Mouse (Mus musculus): ENCODE measurements around the gene Slc31a2. TPM values are rescaled to one million over a fixed set of nuclear protein-coding genes. Genes with fewer than 3 reads are reported as not detected.

Gene Slc31a2
- 28.0 and 28.3 TPM in 2 replicates for polyA plus RNA-seq (2015; fragmentation: Nextera tagmentation; extraction: Ambion mirVana)

- no peak within 1 kb of the TSS for H3K4me3 ChIP-seq (replicated peaks; ENCODE audit: low read length)
- 54% methylated on average over 2 of the region's 2 CpGs for WGBS
- no peak within 1 kb of the TSS for H3K4me2 ChIP-seq (ENCODE audit: low read depth, low read length)
- H3K27ac ChIP-seq (ENCODE audit: low read length): no peak within 1 kb of the TSS
- no peaks in the 10 kb centered on the region for H3K9me3 ChIP-seq (replicated peaks; ENCODE audit: control insufficient read depth, low read length)
- H3K36me3 ChIP-seq (ENCODE audit: control insufficient read depth, insufficient read depth, low read length): no peaks in the 10 kb centered on the region
- no peaks in the 10 kb centered on the region for H3K4me1 ChIP-seq (ENCODE audit: control insufficient read depth, insufficient read depth, low read length)
- H3K9ac ChIP-seq (ENCODE audit: low read length): no peak within 1 kb of the TSS
- no peaks in the 10 kb centered on the region for H3K27me3 ChIP-seq (ENCODE audit: control insufficient read depth, insufficient read depth, low read length)
- ATAC-seq (ENCODE audit: insufficient read depth, low FRiP score): no peak
These were observed at the start of gene Slc31a2 for GRCm38 (mm10) chr4:62262276-62262675. Gene Slc31a2, plus strand, starts transcription at chr4:62262562.

- Histone ChIP-seq H3K4me2 (ENCODE audit: low read depth, low read length) (no peak overlapping the region), H3K36me3 (ENCODE audit: control insufficient read depth, insufficient read depth, low read length) (no peaks in the 10 kb centered on the region), H3K4me3 (replicated peaks; ENCODE audit: low read length) (no peak overlapping the region), H3K9me3 (replicated peaks; ENCODE audit: control insufficient read depth, low read length) (no peaks in the 10 kb centered on the region), H3K27ac (ENCODE audit: low read length) (no peak overlapping the region), H3K4me1 (ENCODE audit: control insufficient read depth, insufficient read depth, low read length) (0 out of 2 replicates have a peak, but pooled peaks cover 5% of the 10 kb centered on the region), H3K27me3 (ENCODE audit: control insufficient read depth, insufficient read depth, low read length) (no peaks in the 10 kb centered on the region), H3K9ac (ENCODE audit: low read length) (no peak overlapping the region)
- WGBS: 73% methylated on average over 2 of the region's 2 CpGs
- no peak for ATAC-seq (ENCODE audit: insufficient read depth, low FRiP score)
These were observed 48.9 kb upstream of the Slc31a2 start for GRCm38 (mm10) chr4:62213490-62213889.

- WGBS: 34% methylated on average over 10 of the region's 10 CpGs
- Histone ChIP-seq H3K4me3 (replicated peaks; ENCODE audit: low read length) (no peak overlapping the region), H3K36me3 (ENCODE audit: control insufficient read depth, insufficient read depth, low read length) (no peaks in the 10 kb centered on the region), H3K27ac (ENCODE audit: low read length) (no peak overlapping the region), H3K9me3 (replicated peaks; ENCODE audit: control insufficient read depth, low read length) (no peaks in the 10 kb centered on the region), H3K27me3 (ENCODE audit: control insufficient read depth, insufficient read depth, low read length) (no peaks in the 10 kb centered on the region), H3K4me1 (ENCODE audit: control insufficient read depth, insufficient read depth, low read length) (no peaks in the 10 kb centered on the region), H3K4me2 (ENCODE audit: low read depth, low read length) (no peak overlapping the region), H3K9ac (ENCODE audit: low read length) (no peak overlapping the region)
- ATAC-seq (ENCODE audit: insufficient read depth, low FRiP score): 0 out of 2 replicates have a peak, but pooled peaks have one; percentile 33
These were observed 34.0 kb upstream of the Slc31a2 start for GRCm38 (mm10) chr4:62228391-62228790.

- no peak overlapping the region for H3K27ac ChIP-seq (ENCODE audit: low read length)
- H3K9ac ChIP-seq (ENCODE audit: low read length): no peak overlapping the region
- H3K36me3 ChIP-seq (ENCODE audit: control insufficient read depth, insufficient read depth, low read length): no peaks in the 10 kb centered on the region
- no peaks in the 10 kb centered on the region for H3K4me1 ChIP-seq (ENCODE audit: control insufficient read depth, insufficient read depth, low read length)
- 86% methylated on average over 7 of the region's 7 CpGs for WGBS
- H3K4me3 ChIP-seq (replicated peaks; ENCODE audit: low read length): no peak overlapping the region
- no peaks in the 10 kb centered on the region for H3K27me3 ChIP-seq (ENCODE audit: control insufficient read depth, insufficient read depth, low read length)
- H3K4me2 ChIP-seq (ENCODE audit: low read depth, low read length): no peak overlapping the region
- no peak for ATAC-seq (ENCODE audit: insufficient read depth, low FRiP score)
- H3K9me3 ChIP-seq (replicated peaks; ENCODE audit: control insufficient read depth, low read length): no peaks in the 10 kb centered on the region
These were observed 32.9 kb upstream of the Slc31a2 start for GRCm38 (mm10) chr4:62229448-62229847.

- Histone ChIP-seq H3K9ac (ENCODE audit: low read length) (no peak overlapping the region), H3K4me2 (ENCODE audit: low read depth, low read length) (no peak overlapping the region), H3K36me3 (ENCODE audit: control insufficient read depth, insufficient read depth, low read length) (no peaks in the 10 kb centered on the region), H3K27ac (ENCODE audit: low read length) (no peak overlapping the region), H3K4me1 (ENCODE audit: control insufficient read depth, insufficient read depth, low read length) (no peaks in the 10 kb centered on the region), H3K27me3 (ENCODE audit: control insufficient read depth, insufficient read depth, low read length) (no peaks in the 10 kb centered on the region), H3K9me3 (replicated peaks; ENCODE audit: control insufficient read depth, low read length) (no peaks in the 10 kb centered on the region), H3K4me3 (replicated peaks; ENCODE audit: low read length) (no peak overlapping the region)
- 56% methylated on average over 1 of the region's 1 CpGs for WGBS
- no peak for ATAC-seq (ENCODE audit: insufficient read depth, low FRiP score)
These were observed 32.2 kb upstream of the Slc31a2 start for GRCm38 (mm10) chr4:62230153-62230552.

GRCm38 (mm10) chr4:62230769-62231168 lies 31.6 kb upstream of the Slc31a2 start, which contains the start of gene Zfp37:
Gene Zfp37, minus strand, starts transcription at chr4:62231047.
- Histone ChIP-seq H3K9ac (ENCODE audit: low read length) (no peak within 1 kb of the TSS), H3K4me1 (ENCODE audit: control insufficient read depth, insufficient read depth, low read length) (no peaks in the 10 kb centered on the region), H3K27me3 (ENCODE audit: control insufficient read depth, insufficient read depth, low read length) (no peaks in the 10 kb centered on the region), H3K27ac (ENCODE audit: low read length) (no peak within 1 kb of the TSS), H3K4me2 (ENCODE audit: low read depth, low read length) (no peak within 1 kb of the TSS), H3K36me3 (ENCODE audit: control insufficient read depth, insufficient read depth, low read length) (no peaks in the 10 kb centered on the region), H3K4me3 (replicated peaks; ENCODE audit: low read length) (no peak within 1 kb of the TSS), H3K9me3 (replicated peaks; ENCODE audit: control insufficient read depth, low read length) (no peaks in the 10 kb centered on the region)
- 73% methylated on average over 13 of the region's 13 CpGs for WGBS
- ATAC-seq (ENCODE audit: insufficient read depth, low FRiP score): no peak

GRCm38 (mm10) chr4:62240586-62240985 lies 21.8 kb upstream of the Slc31a2 start:
- no peak for ATAC-seq (ENCODE audit: insufficient read depth, low FRiP score)
- Histone ChIP-seq H3K4me3 (replicated peaks; ENCODE audit: low read length) (no peak overlapping the region), H3K36me3 (ENCODE audit: control insufficient read depth, insufficient read depth, low read length) (no peaks in the 10 kb centered on the region), H3K4me2 (ENCODE audit: low read depth, low read length) (no peak overlapping the region), H3K4me1 (ENCODE audit: control insufficient read depth, insufficient read depth, low read length) (no peaks in the 10 kb centered on the region), H3K9ac (ENCODE audit: low read length) (no peak overlapping the region), H3K27me3 (ENCODE audit: control insufficient read depth, insufficient read depth, low read length) (no peaks in the 10 kb centered on the region), H3K27ac (ENCODE audit: low read length) (no peak overlapping the region), H3K9me3 (replicated peaks; ENCODE audit: control insufficient read depth, low read length) (no peaks in the 10 kb centered on the region)
- 65% methylated on average over 6 of the region's 6 CpGs for WGBS

- Histone ChIP-seq H3K27me3 (ENCODE audit: control insufficient read depth, insufficient read depth, low read length) (no peaks in the 10 kb centered on the region), H3K4me2 (ENCODE audit: low read depth, low read length) (no peak overlapping the region), H3K4me3 (replicated peaks; ENCODE audit: low read length) (no peak overlapping the region), H3K36me3 (ENCODE audit: control insufficient read depth, insufficient read depth, low read length) (no peaks in the 10 kb centered on the region), H3K27ac (ENCODE audit: low read length) (no peak overlapping the region), H3K9ac (ENCODE audit: low read length) (no peak overlapping the region), H3K4me1 (ENCODE audit: control insufficient read depth, insufficient read depth, low read length) (no peaks in the 10 kb centered on the region), H3K9me3 (replicated peaks; ENCODE audit: control insufficient read depth, low read length) (no peaks in the 10 kb centered on the region)
- no peak for ATAC-seq (ENCODE audit: insufficient read depth, low FRiP score)
- 38% methylated on average over 4 of the region's 4 CpGs for WGBS
These were observed 14.0 kb upstream of the Slc31a2 start for GRCm38 (mm10) chr4:62248328-62248727.

- no peak for ATAC-seq (ENCODE audit: insufficient read depth, low FRiP score)
- Histone ChIP-seq H3K9ac (ENCODE audit: low read length) (no peak overlapping the region), H3K36me3 (ENCODE audit: control insufficient read depth, insufficient read depth, low read length) (no peaks in the 10 kb centered on the region), H3K27ac (ENCODE audit: low read length) (no peak overlapping the region), H3K4me2 (ENCODE audit: low read depth, low read length) (no peak overlapping the region), H3K9me3 (replicated peaks; ENCODE audit: control insufficient read depth, low read length) (no peaks in the 10 kb centered on the region), H3K27me3 (ENCODE audit: control insufficient read depth, insufficient read depth, low read length) (no peaks in the 10 kb centered on the region), H3K4me1 (ENCODE audit: control insufficient read depth, insufficient read depth, low read length) (no peaks in the 10 kb centered on the region), H3K4me3 (replicated peaks; ENCODE audit: low read length) (no peak overlapping the region)
- 44% methylated on average over 3 of the region's 3 CpGs for WGBS
These were observed 11.3 kb upstream of the Slc31a2 start for GRCm38 (mm10) chr4:62250896-62251544.
